Mouse (Mus musculus) spleen, adult 2 months (tissue): ENCODE data around the gene Gtsf1. TPM values are rescaled to one million over a fixed set of nuclear protein-coding genes. Genes with fewer than 3 reads are reported as not detected.

Experiments
- DNase-seq, 2 experiments: peaks; one replicate each; pipeline versions ENCODE4 v3.0.0 to v3.0.0-alpha.2; 2012 to 2021; ENCODE audit warnings: low spot score in 2 of 2, low read depth in 1 of 2
- H3K27ac ChIP-seq: fragments of 200-500 bp; 2 replicates; pipeline ENCODE4 v1.5.1; 2012; ENCODE audit warnings: low read length, inconsistent platforms; ENCODE audit not compliant: insufficient read depth
- H3K27me3 ChIP-seq: fragments of 200-500 bp; 2 replicates; pipeline ENCODE4 v1.6.1; 2012; ENCODE audit warnings: mild to moderate bottlenecking, moderate library complexity, low read length, inconsistent platforms; ENCODE audit not compliant: control insufficient read depth, insufficient read depth
- H3K36me3 ChIP-seq: fragments of 200-500 bp; 2 replicates; pipeline ENCODE4 v1.6.1; 2012; ENCODE audit warnings: mild to moderate bottlenecking, low read length, inconsistent platforms; ENCODE audit not compliant: control insufficient read depth, insufficient read depth
- H3K4me1 ChIP-seq: fragments of 200-500 bp; 2 replicates; pipeline ENCODE4 v1.6.1; 2011; ENCODE audit warnings: inconsistent platforms; ENCODE audit not compliant: control insufficient read depth, insufficient read depth, insufficient read length
- H3K4me3 ChIP-seq: fragments of 200-500 bp; 2 replicates; pipeline ENCODE4 v1.5.1; 2011; ENCODE audit warnings: mild to moderate bottlenecking, inconsistent platforms; ENCODE audit not compliant: insufficient read depth, insufficient read length; ENCODE audit errors: extremely low read depth
- CTCF ChIP-seq: fragments of 200-500 bp; IDR thresholded peaks from 2 replicates; pipeline ENCODE4 v1.5.1; 2011; ENCODE audit warnings: mild to moderate bottlenecking, inconsistent platforms; ENCODE audit not compliant: insufficient read depth, insufficient read length, insufficient replicate concordance; ENCODE audit errors: extremely low read depth
- POLR2A ChIP-seq: fragments of 200-500 bp; IDR thresholded peaks from 2 replicates; pipeline ENCODE4 v1.6.1; 2011; ENCODE audit warnings: low read depth, low read length, inconsistent platforms
- WGBS: fragments of 180-500 bp; shearing (Covaris S2); methylation state at CpG from one replicate; pipeline ENCODE4 v1.1.7; 2018; 5-methylcytosine and 5-hydroxymethylcytosine counted together
- polyA plus RNA-seq: library from polyadenylated mRNA; depleted of rRNA; stranded (reverse); fragments of >200 nt; gene quantifications from 2 replicates; pipeline ENCODE4 v1.2.3, GENCODE M21; 2012

Gene Gtsf1
- polyA plus RNA-seq, 1 experiment: not detected

GRCm38 (mm10) chr15:103378665-103379356 is 51.5 kb downstream of the Gtsf1 start:
- TF ChIP-seq CTCF (no peak), POLR2A (no peak)
- 58% methylated on average over 3 of the region's 3 CpGs for WGBS
- no peaks in the 10 kb centered on the region for H3K36me3 ChIP-seq
- H3K4me3 ChIP-seq: no peak overlapping the region
- H3K27me3 ChIP-seq: no peaks in the 10 kb centered on the region
- H3K27ac ChIP-seq: no peak overlapping the region
- DNase-seq: no peak
- 0 out of 2 replicates have a peak, but pooled peaks cover 4% of the 10 kb centered on the region for H3K4me1 ChIP-seq

DNA sequence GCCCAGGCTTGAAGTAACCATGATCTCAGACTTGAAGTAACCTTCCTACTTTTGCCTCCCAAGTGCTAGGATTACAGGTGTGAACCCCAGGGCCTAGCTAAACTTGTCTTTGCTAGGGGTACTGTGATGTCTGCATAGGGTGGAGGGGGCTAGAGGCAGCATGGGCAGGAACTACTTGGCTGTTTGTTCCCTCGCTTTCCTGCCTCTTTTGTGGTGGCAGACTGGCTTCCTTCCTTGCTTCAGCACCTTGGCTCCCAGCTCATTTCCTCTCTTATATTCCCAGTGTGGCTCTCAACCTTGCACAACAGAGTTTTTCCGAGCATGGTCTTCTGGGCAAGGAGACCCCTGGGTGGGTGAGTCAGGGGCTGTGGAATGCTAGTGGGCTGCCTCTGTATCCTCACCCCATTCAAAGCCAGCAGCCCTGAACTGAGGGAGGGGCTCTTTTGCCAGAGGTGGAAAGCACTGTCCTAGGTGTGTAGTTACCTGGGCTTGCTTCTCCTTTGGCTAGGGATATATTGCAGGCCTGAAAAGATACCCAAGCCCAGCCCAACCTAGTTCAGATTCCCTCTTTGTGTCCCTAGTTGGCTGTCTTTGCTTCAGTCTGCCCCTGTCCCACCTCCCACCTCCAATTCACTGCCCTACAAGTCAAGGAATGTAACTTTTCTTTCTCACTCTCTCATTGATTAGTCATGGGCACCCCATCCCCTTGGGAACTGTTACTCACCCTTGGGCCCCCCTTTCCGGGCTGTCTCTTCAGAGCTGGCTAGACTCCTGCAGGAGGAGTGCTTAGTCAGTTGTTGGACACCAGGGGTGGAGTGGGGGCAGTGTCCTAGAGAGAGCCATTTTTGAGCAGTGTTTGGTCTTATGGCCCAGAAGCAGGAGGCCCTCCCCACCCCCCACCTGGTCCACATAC is 52.3 kb downstream of the Gtsf1 start:
- H3K27me3 ChIP-seq: no peaks in the 10 kb centered on the region
- TF ChIP-seq POLR2A: no peak
- no peak for TF ChIP-seq CTCF
- H3K36me3 ChIP-seq: no peaks in the 10 kb centered on the region
- H3K27ac ChIP-seq: no peak overlapping the region
- no peak for DNase-seq
- H3K4me3 ChIP-seq: no peak overlapping the region
- H3K4me1 ChIP-seq: 0 out of 2 replicates have a peak, but pooled peaks cover 4% of the 10 kb centered on the region
- WGBS: 43% methylated on average over 3 of the region's 3 CpGs

GRCm38 (mm10) chr15:103376837-103377269 is 53.4 kb downstream of the Gtsf1 start:
- no peaks in the 10 kb centered on the region for H3K27me3 ChIP-seq
- WGBS: 47% methylated on average over 8 of the region's 8 CpGs
- no peak overlapping the region for H3K4me3 ChIP-seq
- H3K27ac ChIP-seq: no peak overlapping the region
- TF ChIP-seq POLR2A (no peak), CTCF (no peak)
- H3K36me3 ChIP-seq: no peaks in the 10 kb centered on the region
- H3K4me1 ChIP-seq: 0 out of 2 replicates have a peak, but pooled peaks cover 4% of the 10 kb centered on the region
- DNase-seq: no peak

- Histone ChIP-seq H3K27me3 (no peaks in the 10 kb centered on the region), H3K4me3 (no peak overlapping the region)
- 80% methylated on average over 4 of the region's 4 CpGs for WGBS
These were observed 55.0 kb downstream of the Gtsf1 start for GRCm38 (mm10) chr15:103375112-103375800.

GRCm38 (mm10) chr15:103372461-103372860 is 57.8 kb downstream of the Gtsf1 start:
- no peaks in the 10 kb centered on the region for H3K27me3 ChIP-seq
- no peak for TF ChIP-seq POLR2A
- no peak for TF ChIP-seq CTCF
- 0 out of 2 replicates have a peak, but pooled peaks cover 4% of the 10 kb centered on the region for H3K4me1 ChIP-seq
- no peaks in the 10 kb centered on the region for H3K36me3 ChIP-seq
- no peak overlapping the region for H3K4me3 ChIP-seq
- H3K27ac ChIP-seq: no peak overlapping the region
- no peak for DNase-seq

More at GRCm38 (mm10) chr15:103375112-103375800, 55.0 kb downstream of the Gtsf1 start:
- no peak for DNase-seq
- Histone ChIP-seq H3K27ac (no peak overlapping the region), H3K36me3 (no peaks in the 10 kb centered on the region), H3K4me1 (0 out of 2 replicates have a peak, but pooled peaks cover 4% of the 10 kb centered on the region)
- TF ChIP-seq POLR2A: no peak
- TF ChIP-seq CTCF: no peak

DNA sequence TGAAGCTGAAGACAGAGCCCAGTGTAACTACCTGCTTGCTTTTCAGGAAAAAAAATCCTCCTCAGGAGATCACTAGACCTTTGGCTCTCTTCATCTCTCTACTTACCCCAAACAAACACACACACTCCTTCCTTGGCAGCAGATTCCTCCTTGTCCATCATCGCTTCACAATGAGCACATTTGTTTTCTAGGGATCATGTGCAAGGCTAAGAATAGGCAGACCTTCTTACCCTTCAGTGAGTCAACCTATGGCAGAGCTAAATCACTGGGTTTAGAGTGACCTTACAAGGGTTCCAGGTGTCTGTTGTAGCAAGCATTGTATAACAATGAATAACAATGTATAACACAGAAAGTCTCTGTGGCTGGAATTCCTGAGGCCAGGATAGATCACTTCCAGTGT is 58.5 kb downstream of the Gtsf1 start:
- Histone ChIP-seq H3K27ac (no peak overlapping the region), H3K4me3 (no peak overlapping the region), H3K4me1 (0 out of 2 replicates have a peak, but pooled peaks cover 2% of the 10 kb centered on the region), H3K27me3 (0 out of 2 replicates have a peak, but pooled peaks cover 2% of the 10 kb centered on the region), H3K36me3 (no peaks in the 10 kb centered on the region)
- no peak for DNase-seq
- 91% methylated on average over 1 of the region's 1 CpGs for WGBS
- TF ChIP-seq CTCF: no peak
- no peak for TF ChIP-seq POLR2A
